Mouse (Mus musculus) liver, embryonic 14.5 days (tissue): Measurements from ENCODE around the gene Fbxo46. TPM values are rescaled to one million over a fixed set of nuclear protein-coding genes. Genes with fewer than 3 reads are reported as not detected.

Experiments used
- ATAC-seq: fragments of 200-750 bp; cut with Nextera tagmentation; 2 replicates; pipeline ENCODE4 v1.8.0; 2017; ENCODE audit warnings: moderate number of reproducible peaks, mild to moderate bottlenecking, moderate library complexity; ENCODE audit not compliant: insufficient read depth
- DNase-seq, 3 experiments: peaks; one replicate each; pipeline ENCODE4 v3.0.0-alpha.2; 2012 to 2013; ENCODE audit warnings: low read depth in 3 of 3, low spot score in 3 of 3
- H3K27ac ChIP-seq: fragments of 300-500 bp; sonication (generic); 2 replicates; pipeline ENCODE4 v1.5.1; 2014; ENCODE audit warnings: moderate library complexity, mild to moderate bottlenecking, control low read depth, inconsistent platforms
- H3K27me3 ChIP-seq: fragments of 300-500 bp; sonication (generic); 2 replicates; pipeline ENCODE4 v1.6.1; 2014; ENCODE audit warnings: mild to moderate bottlenecking, low read length, moderate library complexity; ENCODE audit not compliant: control insufficient read depth, insufficient read depth
- H3K36me3 ChIP-seq: fragments of 300-500 bp; sonication (generic); replicated peaks from 2 replicates; pipeline ENCODE4 v1.6.1; 2014; ENCODE audit warnings: low read depth; ENCODE audit not compliant: control insufficient read depth, insufficient read depth
- H3K4me1 ChIP-seq, 2 experiments: fragments of 200-500 bp in 1 of 2; fragments of 300-500 bp in 1 of 2; sonication (generic) in 1 of 2; replicated peaks; 2 replicates each; pipeline ENCODE4 v1.6.1; 2012 to 2014; ENCODE audit warnings: antibody characterized with exemption in 1 of 2, inconsistent platforms in 1 of 2, low read length in 1 of 2; ENCODE audit not compliant: control insufficient read depth in 2 of 2, insufficient read depth in 2 of 2
- H3K4me2 ChIP-seq: fragments of 300-500 bp; sonication (generic); 2 replicates; pipeline ENCODE4 v1.6.1; 2014; ENCODE audit warnings: low read depth, mild to moderate bottlenecking, control low read depth, moderate library complexity
- H3K4me3 ChIP-seq, 2 experiments: fragments of 200-500 bp in 1 of 2; fragments of 300-500 bp in 1 of 2; sonication (generic) in 1 of 2; 2 replicates each; pipeline ENCODE4 v1.5.1; 2012 to 2014; ENCODE audit warnings: low read depth in 2 of 2, low read length in 2 of 2, mild to moderate bottlenecking in 2 of 2, control low read depth in 1 of 2, inconsistent platforms in 1 of 2, moderate library complexity in 1 of 2; ENCODE audit not compliant: insufficient read depth in 1 of 2
- H3K9ac ChIP-seq: fragments of 300-500 bp; sonication (generic); replicated peaks from 2 replicates; pipeline ENCODE4 v1.6.1; 2014; ENCODE audit warnings: mild to moderate bottlenecking, control low read depth, moderate library complexity
- H3K9me3 ChIP-seq: fragments of 300-500 bp; sonication (generic); 2 replicates; pipeline ENCODE4 v1.6.1; 2016; ENCODE audit warnings: low read length, mixed read lengths; ENCODE audit not compliant: control insufficient read depth
- CTCF ChIP-seq: IDR thresholded peaks from 2 replicates; pipeline ENCODE4 v1.5.1; 2016; ENCODE audit warnings: antibody characterized with exemption, low read depth, control low read depth
- EP300 ChIP-seq: IDR thresholded peaks from 2 replicates; pipeline ENCODE4 v1.6.1; 2016; ENCODE audit warnings: antibody characterized with exemption, low read depth
- WGBS: fragments of 180-500 bp; shearing (Covaris S2); extraction: QIAGEN DNeasy Blood & Tissue Kit; methylation state at CpG from one replicate; pipeline ENCODE4 v1.1.7; 2014; ENCODE audit not compliant: insufficient replicate concordance; 5-methylcytosine and 5-hydroxymethylcytosine counted together
- polyA plus RNA-seq, 2 experiments: library from polyadenylated mRNA; depleted of rRNA in 1 of 2; stranded (reverse) in 1 of 2; unstranded in 1 of 2; fragments of >200 nt; fragmentation: Nextera tagmentation in 1 of 2; extraction: Ambion mirVana in 1 of 2; gene quantifications; 2 replicates each; pipeline versions ENCODE4 v1.2.1 to v1.2.3; 2012 to 2014

Fbxo46 gene
- polyA plus RNA-seq, 2 experiments, result 2.0 to 2.6 TPM

- Histone ChIP-seq H3K27ac (no peak overlapping the region), H3K36me3 (no peaks in the 10 kb centered on the region), H3K9ac (no peak overlapping the region), H3K4me1 (peaks cover 13 to 31% of the 10 kb centered on the region in 2 experiments), H3K27me3 (peaks cover 58% of the 10 kb centered on the region), H3K4me2 (no peak overlapping the region), H3K9me3 (no peaks in the 10 kb centered on the region), H3K4me3 (no peak overlapping the region)
- DNase-seq (no peak), ATAC-seq (no peak)
- 8% methylated on average over 18 of the region's 21 CpGs for WGBS
- TF ChIP-seq EP300, result no peak
- TF ChIP-seq CTCF, result no peak
These were observed 56.9 kb downstream of the Fbxo46 start for GRCm38 (mm10) chr7:19176516-19176947.

DNA sequence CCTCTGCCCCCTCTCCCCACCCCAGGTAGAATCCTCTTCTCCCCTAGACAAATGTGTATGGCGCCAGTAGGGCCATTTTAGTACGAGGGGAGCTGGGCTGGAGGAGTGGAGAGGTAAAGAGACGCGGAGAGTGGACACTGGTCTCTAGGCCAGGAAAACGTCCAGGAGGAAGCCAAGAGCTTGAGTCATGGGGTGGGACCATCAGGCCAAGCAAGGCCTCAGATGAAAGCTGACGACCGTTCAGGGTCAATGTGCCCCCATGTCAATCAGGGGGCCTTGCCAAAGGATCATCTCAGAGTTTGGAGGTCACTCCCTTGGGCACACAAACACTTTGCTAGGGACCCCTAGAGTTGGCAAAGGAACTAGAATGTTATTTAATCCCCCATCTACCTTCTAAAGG is 57.6 kb downstream of the Fbxo46 start:
- WGBS, result 52% methylated on average over 7 of the region's 7 CpGs
- no peak overlapping the region for H3K27ac ChIP-seq
- ATAC-seq (no peak), DNase-seq (no peak)
- H3K4me2 ChIP-seq, result no peak overlapping the region
- no peaks in the 10 kb centered on the region for H3K9me3 ChIP-seq
- peaks cover 58% of the 10 kb centered on the region for H3K27me3 ChIP-seq
- H3K36me3 ChIP-seq, result no peaks in the 10 kb centered on the region
- no peak overlapping the region for H3K9ac ChIP-seq
- TF ChIP-seq EP300 (no peak), CTCF (no peak)
- H3K4me1 ChIP-seq, result peaks cover 13 to 33% of the 10 kb centered on the region in 2 experiments
- no peak overlapping the region for H3K4me3 ChIP-seq

DNA sequence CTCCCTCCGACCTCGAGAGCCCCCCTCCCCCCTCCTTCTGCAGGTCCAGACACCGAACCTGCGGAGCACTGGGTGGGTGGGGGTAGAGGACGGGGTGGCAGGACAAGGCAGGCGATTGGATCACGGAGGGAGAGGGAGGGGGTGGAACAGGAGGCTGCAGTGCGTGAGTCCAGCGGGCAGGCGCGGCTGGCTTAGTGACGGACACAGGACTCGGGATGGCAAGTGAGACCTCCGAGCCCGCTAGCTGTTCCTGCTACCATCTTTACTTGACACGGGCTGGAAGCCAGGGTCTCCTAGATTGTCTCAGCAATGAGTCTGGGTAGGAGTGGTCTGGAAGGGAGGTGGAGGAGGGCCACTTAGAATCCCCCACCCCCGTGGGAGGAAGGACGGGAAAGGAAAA is 58.4 kb downstream of the Fbxo46 start:
- Histone ChIP-seq H3K9me3 (no peaks in the 10 kb centered on the region), H3K9ac (no peak overlapping the region), H3K27ac (no peak overlapping the region), H3K4me1 (peaks cover 11 to 27% of the 10 kb centered on the region in 2 experiments), H3K4me3 (no peak overlapping the region), H3K27me3 (peaks cover 58% of the 10 kb centered on the region), H3K36me3 (no peaks in the 10 kb centered on the region), H3K4me2 (no peak overlapping the region)
- no peak for ATAC-seq
- no peak for DNase-seq
- 12% methylated on average over 18 of the region's 18 CpGs for WGBS
- no peak for TF ChIP-seq EP300
- TF ChIP-seq CTCF, result no peak

GRCm38 (mm10) chr7:19178443-19179092 is 58.9 kb downstream of the Fbxo46 start:
- Histone ChIP-seq H3K36me3 (no peaks in the 10 kb centered on the region), H3K9ac (no peak overlapping the region), H3K27ac (no peak overlapping the region), H3K9me3 (no peaks in the 10 kb centered on the region), H3K27me3 (peaks cover 54% of the 10 kb centered on the region), H3K4me2 (peak overlapping the region; percentile 44; the same call in 1 of the 2 replicates), H3K4me3 (0 out of 4 replicates have a peak overlapping the region, but pooled peaks of 1 of the 2 experiments have one; percentile 2), H3K4me1 (peaks cover 11 to 27% of the 10 kb centered on the region in 2 experiments)
- ATAC-seq, result no peak; the same call in 1 of the 2 replicates
- WGBS, result 3% methylated on average over 27 of the region's 27 CpGs
- TF ChIP-seq EP300 (no peak), CTCF (peak; percentile 96)
- DNase-seq, result peak in 1 of 3 experiments; percentile 47

DNA sequence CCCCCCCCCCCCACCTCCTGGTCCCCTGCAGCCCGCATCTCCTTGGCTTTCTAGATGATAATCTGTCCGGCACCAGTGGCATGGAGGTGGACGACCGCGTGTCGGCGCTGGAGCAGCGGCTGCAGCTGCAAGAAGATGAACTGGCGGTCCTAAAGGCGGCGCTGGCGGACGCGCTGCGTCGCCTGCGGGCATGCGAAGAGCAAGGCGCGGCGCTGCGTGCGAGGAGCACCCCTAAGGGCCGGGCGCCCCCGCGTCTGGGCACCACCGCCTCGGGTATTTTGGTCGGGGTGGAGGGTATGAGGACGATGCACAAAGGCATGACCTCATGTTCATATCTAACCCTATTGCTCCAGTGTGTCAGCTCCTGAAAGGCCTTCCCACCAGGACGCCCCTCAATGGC is 59.5 kb downstream of the Fbxo46 start:
- Histone ChIP-seq H3K9ac (no peak overlapping the region), H3K36me3 (no peaks in the 10 kb centered on the region), H3K27ac (no peak overlapping the region), H3K27me3 (peaks cover 54% of the 10 kb centered on the region), H3K9me3 (no peaks in the 10 kb centered on the region), H3K4me1 (peaks cover 11 to 27% of the 10 kb centered on the region in 2 experiments), H3K4me3 (peak overlapping the region in 1 of 2 experiments; percentile 16; a peak in 1 of 4 replicates), H3K4me2 (peak overlapping the region; percentile 44)
- under 1% methylated on average over 32 of the region's 32 CpGs for WGBS
- peak in 1 of 3 experiments; percentile 44 for DNase-seq
- TF ChIP-seq CTCF (peak; percentile 77), EP300 (no peak)
- ATAC-seq, result peak; percentile 34; the same call in 1 of the 2 replicates
